Mouse (Mus musculus): ENCODE measurements around the gene Itgb5. TPM values are rescaled to one million over a fixed set of nuclear protein-coding genes. Genes with fewer than 3 reads are reported as not detected.

The Itgb5 gene
- polyA plus RNA-seq, 2 experiments from 2014 or later, result 0.47 to 1.2 TPM

DNA sequence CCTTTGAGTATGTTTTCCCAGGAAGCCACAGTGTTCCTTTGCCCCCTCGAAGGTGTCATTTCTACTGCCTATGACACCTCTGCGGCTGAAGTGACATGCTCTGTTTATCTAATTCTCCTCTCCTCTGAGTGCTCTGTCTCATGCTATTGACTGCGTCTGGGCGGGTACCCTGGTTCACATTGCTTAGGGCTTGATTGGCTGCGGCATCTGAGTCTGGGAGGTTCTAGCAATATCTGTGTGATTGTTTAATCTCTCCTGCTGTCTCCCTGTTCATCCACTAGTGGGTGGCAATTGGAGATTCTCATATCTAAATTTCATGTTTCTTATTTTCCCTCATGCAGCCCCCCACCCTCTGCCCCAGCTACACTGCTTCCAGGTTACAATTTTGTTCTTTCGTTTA lies 49.6 kb downstream of the Itgb5 start:
- no peak for ATAC-seq

- no peak for ATAC-seq
Measured at GRCm38 (mm10) chr16:33879556-33879955, 50.1 kb downstream of the Itgb5 start.

DNA sequence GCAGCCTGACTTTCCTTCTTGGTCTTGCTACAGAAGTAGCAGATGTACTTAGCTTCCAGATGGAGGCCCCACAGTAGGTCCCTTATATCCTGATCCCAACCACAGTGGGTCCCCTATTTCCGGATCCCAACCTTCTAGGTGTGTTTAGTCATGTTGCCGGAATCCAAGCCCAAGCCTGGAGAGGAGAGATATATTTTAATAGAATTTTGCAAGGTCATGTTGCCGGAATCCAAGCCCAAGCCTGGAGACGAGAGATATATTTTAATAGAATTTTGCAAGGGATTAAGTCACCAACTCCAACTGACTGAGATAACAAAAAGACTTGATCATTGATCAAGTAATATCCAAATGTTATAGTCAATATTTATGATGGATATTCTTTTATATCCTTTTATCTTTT lies 51.3 kb downstream of the Itgb5 start:
- ATAC-seq, result no peak

DNA sequence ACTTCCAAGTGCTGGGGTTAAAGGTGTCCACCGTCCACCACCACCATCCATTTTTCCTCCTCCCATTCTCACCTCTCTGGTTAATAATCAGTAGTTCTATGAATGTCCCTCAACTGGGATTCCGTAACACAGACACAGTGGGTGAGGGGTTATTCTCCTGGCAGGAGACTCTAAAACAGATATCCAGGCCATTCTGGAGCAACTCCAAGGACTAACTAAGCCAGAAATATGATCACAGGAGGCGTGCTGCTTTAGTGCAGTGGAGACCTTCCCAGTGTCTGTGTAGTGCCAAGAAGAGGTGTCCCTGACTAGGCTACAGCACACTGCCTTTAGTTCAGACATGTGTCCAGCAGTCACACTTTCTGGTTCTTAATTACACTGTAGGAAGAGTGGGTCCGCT lies 53.1 kb downstream of the Itgb5 start:
- ATAC-seq, result no peak

GRCm38 (mm10) chr16:33883046-33883975 lies 53.8 kb downstream of the Itgb5 start:
- ATAC-seq, result no peak

DNA sequence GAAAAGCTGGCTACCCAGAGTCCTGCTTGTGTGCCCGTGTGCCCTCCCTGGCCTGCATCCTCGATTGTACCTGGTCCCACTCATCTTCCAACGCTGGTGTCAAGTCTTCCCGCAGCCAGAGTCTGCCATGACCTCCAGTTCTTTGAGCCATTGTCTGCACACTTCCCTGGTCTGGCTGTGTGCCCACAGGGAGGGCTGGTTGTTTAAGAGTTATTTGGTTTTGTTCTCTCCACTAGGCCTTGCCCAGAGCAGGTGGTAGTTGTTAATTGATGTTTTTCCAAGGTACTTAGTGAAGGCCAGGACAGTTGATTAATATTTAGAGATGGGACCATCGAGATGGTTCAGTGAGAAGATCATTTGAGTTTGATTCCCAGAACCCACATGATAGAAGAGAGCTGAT lies 54.7 kb downstream of the Itgb5 start:
- ATAC-seq, result no peak

- no peak for ATAC-seq
Measured at GRCm38 (mm10) chr16:33885021-33885471, 55.6 kb downstream of the Itgb5 start.

DNA sequence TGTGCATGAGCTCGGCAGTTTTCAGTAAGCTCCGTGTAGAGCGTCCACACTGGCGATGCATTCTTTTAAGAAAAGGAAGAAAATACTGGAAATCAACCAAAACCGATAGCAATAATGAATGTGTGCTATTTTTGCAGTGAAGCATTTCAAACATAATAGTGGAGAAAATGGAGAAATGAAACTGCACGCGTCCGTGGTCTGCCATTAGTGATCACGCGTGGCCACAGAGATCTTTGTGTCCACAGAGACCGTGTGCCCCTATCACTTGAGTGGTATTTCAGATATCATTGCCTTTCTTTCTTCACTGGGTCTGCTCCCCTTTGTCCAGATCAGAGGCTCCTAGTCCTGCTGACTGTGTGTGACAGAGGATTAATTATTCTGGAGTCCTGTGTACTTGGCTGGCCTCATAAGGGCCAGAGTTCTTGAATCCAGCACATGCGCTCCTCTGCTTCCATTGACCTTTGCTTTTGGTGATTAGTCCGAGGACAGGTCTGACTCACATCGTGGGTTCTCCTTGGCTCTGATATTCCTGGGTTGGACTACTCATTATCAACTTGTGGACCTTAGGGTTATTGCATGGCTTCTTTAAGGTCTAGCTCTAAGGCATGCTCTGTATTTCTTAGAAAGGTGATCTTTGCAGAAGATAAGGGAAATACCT lies 56.3 kb downstream of the Itgb5 start:
- no peak for ATAC-seq

- ATAC-seq, result no peak
Measured at GRCm38 (mm10) chr16:33886665-33887064, 57.2 kb downstream of the Itgb5 start.

GRCm38 (mm10) chr16:33887981-33888380 lies 58.5 kb downstream of the Itgb5 start:
- ATAC-seq, result no peak

DNA sequence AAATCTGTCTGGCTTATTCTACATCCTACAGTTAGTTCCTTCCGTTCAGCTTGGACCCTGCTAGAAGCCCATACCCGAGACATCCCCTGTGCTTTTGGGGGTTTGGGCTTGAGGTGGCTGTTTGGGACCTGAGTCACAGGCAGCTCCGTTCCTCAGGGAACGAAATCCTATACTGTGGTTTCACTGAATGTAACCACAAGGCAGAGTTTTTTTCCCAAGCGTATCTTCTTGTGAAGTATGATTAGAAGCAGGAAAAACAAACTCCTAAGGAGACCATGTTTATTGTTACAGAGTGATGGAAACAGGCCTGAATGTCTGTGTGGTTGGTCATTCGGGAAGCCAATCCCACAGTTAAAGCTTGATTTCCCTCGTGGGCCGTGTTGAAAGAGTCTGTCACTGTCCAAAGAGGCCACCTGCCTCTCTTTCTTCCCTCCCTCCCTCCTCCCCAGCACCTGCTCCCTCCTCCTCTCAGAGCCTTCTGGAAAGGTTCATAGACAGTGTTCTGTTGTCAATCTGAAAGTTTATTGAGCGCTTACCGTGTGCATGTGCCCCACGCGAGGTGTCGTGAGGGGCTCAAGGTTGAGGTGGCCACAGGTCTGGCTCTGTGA lies 59.6 kb downstream of the Itgb5 start:
- ATAC-seq, result no peak

- ATAC-seq, result no peak
Measured at GRCm38 (mm10) chr16:33891099-33891498, 61.6 kb downstream of the Itgb5 start.

GRCm38 (mm10) chr16:33891561-33892281 lies 62.3 kb downstream of the Itgb5 start:
- no peak for ATAC-seq

DNA sequence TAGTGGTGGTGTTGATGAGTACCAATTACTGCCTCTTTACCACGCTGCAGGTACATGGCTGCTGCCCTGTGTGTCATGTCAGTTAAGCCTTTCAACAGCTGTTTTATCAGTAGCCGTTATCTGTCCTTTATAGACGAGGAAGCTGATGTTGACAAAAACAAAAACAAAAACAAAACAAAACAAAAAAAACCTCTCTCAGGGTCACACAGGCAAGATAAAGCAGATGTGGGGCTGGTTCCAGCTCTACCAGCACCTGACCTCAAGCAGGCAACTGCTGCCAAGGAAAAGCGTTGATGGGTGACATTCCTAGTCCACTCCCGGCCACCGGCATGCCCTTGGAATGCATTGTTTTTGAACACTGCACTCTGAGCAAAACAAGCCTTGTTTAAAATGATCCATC lies 63.1 kb downstream of the Itgb5 start:
- no peak for ATAC-seq

DNA sequence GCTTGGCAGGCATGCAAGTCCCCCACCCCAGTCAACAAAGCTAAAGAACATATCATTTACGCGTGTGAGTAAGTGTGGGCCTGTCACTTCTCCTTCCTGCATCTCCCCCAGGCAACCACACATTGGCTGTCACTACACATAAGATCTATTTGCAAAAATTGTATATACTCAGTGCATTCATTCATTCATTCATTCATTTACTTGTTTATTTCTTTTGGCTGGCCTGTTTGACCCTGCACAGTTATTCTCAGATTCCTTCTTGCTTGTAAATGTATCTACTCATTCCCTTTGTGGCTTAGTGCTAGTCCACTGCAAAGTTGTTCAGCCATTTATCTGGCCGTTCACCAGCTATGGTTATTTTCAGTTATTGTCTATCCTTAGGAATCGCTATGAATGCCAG lies 64.3 kb downstream of the Itgb5 start:
- no peak for ATAC-seq

DNA sequence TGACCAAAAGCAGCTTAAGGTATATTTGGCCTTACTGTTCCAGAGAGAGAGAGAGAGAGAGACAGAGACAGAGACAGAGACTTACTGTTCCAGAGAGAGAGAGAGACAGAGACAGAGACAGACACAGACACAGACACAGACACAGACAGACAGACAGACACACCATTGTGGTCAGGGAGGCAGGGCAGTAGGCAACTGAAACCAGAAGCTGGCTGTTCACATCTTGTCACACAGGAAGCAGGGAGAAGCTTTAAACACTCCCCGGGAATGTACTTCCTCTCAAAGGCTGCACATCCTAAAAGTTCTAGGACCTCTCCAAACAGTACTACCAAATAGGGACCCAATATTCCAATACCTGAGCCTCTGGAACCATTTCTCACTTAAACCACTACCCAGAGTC lies 65.0 kb downstream of the Itgb5 start:
- no peak for ATAC-seq

- no peak for ATAC-seq
Measured at GRCm38 (mm10) chr16:33895690-33896089, 66.2 kb downstream of the Itgb5 start.

DNA sequence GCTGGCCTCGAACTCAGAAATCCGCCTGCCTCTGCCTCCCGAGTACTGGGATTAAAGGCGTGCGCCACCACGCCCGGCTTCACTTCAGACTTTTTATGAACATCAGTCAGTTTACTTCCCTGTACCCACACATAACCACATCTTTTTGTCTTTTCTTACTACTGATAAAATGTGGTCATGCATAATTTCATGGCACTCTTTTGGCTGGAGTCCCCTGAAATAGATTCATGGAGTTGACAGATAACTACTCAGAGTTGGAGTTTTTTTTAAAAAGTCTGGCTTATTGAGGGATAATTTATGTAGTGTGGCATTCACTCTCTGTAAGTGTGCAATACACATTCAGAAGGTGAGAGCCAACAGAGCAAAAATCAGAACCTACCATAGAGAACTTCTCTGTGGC lies 67.3 kb downstream of the Itgb5 start:
- no peak for ATAC-seq

- no peak for ATAC-seq
Measured at GRCm38 (mm10) chr16:33903664-33904441, 74.4 kb downstream of the Itgb5 start.

DNA sequence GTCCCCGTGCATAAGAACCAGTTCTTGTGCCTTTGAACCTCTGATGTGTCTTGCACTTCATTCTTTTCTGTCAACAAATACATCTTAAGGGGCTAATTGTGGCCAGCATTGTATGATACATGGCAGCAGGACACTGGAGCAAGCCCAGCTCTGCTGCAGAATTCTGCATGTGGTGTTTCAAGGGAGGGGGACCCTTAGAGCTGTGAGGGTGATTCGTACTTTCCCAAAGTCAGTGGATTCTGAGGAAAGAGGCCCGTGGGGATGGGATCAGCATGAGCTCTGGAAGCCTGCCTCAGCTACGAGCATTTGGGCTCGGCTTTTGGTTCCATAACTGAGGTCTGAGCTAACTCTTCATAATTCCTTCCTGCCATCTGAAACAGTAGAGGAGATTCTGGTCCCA lies 75.1 kb downstream of the Itgb5 start:
- ATAC-seq, result no peak

DNA sequence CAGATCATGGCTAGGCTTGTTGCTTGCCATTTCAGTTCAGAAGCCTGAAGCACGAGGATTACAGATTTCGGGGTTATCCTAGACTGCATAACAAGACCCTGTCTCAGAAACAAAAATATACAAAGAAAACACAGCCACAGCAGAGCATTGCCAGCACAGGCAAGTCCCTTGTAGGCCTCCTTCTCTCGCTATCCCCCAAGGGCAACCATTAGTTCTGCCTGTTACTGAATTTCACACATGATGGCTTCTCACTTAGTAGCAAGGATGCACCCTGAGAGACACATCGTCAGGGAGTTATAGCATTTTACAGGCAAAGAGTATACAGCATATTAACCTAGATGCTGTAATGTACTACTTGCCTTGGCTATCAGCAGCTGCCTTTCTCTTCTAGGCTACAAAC lies 78.8 kb downstream of the Itgb5 start:
- ATAC-seq, result no peak

- ATAC-seq, result no peak
Measured at GRCm38 (mm10) chr16:33914997-33915396, 85.5 kb downstream of the Itgb5 start.

Data from CD4-positive, CD25-positive, alpha-beta regulatory T cell, adult 4 months (primary cell).